Mouse (Mus musculus): Measurements from ENCODE around the gene Ulk4. TPM values are rescaled to one million over a fixed set of nuclear protein-coding genes. Genes with fewer than 3 reads are reported as not detected.

Ulk4 gene
- polyA plus RNA-seq, 2 experiments, result 0.40 to 30.5 TPM

DNA sequence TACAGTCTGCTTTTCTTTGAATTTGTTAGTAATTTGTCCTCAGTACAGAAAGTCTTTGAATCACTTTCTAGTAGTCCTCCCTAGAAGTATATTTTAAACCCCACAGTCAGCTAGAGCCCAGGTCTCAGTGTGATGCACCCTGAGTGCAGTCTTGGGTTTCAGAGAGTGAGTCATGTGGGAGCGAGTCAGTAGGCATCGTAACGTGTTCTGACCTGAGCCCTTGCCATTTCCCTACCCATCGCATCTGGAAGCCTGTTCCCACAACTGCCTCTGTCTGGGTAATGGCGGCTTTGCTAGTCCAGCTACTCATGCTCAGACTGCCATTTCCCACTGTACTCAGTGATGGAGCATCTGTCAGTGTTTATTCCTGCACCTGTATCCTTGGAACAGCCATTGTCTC lies 318.9 kb downstream of the Ulk4 start:
- Histone ChIP-seq H3K4me1 (replicated peaks; ENCODE audit: control insufficient read depth in 2 of 2, insufficient read depth in 2 of 2, low read length in 1 of 2) (peaks cover 8 to 14% of the 10 kb centered on the region in 2 experiments; a peak in 3 of 4 replicates), H3K27me3 (ENCODE audit: control insufficient read depth, insufficient read depth, low read length) (no peaks in the 10 kb centered on the region), H3K4me3 (ENCODE audit: insufficient read depth in 1 of 2, low read depth in 2 of 2, low read length in 2 of 2) (no peak overlapping the region), H3K36me3 (replicated peaks; ENCODE audit: control insufficient read depth, insufficient read depth, low read depth) (peaks cover 96% of the 10 kb centered on the region), H3K27ac (no peak overlapping the region), H3K4me2 (ENCODE audit: low read depth) (no peak overlapping the region), H3K9ac (replicated peaks) (no peak overlapping the region), H3K9me3 (ENCODE audit: control insufficient read depth, low read length) (no peaks in the 10 kb centered on the region)
- 90% methylated on average over 5 of the region's 5 CpGs for WGBS (ENCODE audit: insufficient replicate concordance)
- TF ChIP-seq CTCF (IDR thresholded peaks at IDR 0.05; ENCODE audit: low read depth), result no peak
- TF ChIP-seq EP300 (IDR thresholded peaks at IDR 0.05; ENCODE audit: low read depth), result no peak
- DNase-seq (ENCODE audit: low read depth in 3 of 3, low spot score in 3 of 3) (no peak), ATAC-seq (ENCODE audit: insufficient read depth) (no peak)

DNA sequence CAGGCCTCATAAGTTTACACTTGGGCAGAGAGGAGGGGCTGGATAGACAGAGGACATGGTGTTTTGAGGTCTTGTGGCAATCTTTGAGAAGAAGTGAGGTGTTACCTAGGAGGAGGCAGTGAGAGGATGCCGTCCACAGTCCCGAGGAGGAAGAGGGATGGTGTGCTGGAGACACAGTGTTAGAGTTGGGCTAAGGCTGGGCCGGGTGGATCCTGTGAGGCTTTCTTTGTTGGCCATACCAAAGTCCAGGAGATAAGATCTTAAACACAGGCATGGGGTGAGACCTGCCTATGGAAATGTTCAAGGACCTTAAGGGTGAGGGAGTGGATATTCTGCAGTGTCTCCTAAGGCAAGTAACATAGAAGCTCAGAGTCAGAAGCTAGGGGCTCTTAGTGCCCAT lies 325.1 kb downstream of the Ulk4 start:
- no peak for TF ChIP-seq EP300 (IDR thresholded peaks at IDR 0.05; ENCODE audit: low read depth)
- no peak for TF ChIP-seq CTCF (IDR thresholded peaks at IDR 0.05; ENCODE audit: low read depth)
- Histone ChIP-seq H3K9ac (replicated peaks) (no peak overlapping the region), H3K27ac (no peak overlapping the region), H3K27me3 (ENCODE audit: control insufficient read depth, insufficient read depth, low read length) (no peaks in the 10 kb centered on the region), H3K36me3 (replicated peaks; ENCODE audit: control insufficient read depth, insufficient read depth, low read depth) (peaks cover 71% of the 10 kb centered on the region), H3K4me1 (replicated peaks; ENCODE audit: control insufficient read depth in 2 of 2, insufficient read depth in 2 of 2, low read length in 1 of 2) (peaks cover 0 to 7% of the 10 kb centered on the region in 2 experiments; a peak in 2 of 4 replicates), H3K4me3 (ENCODE audit: insufficient read depth in 1 of 2, low read depth in 2 of 2, low read length in 2 of 2) (no peak overlapping the region), H3K4me2 (ENCODE audit: low read depth) (no peak overlapping the region), H3K9me3 (ENCODE audit: control insufficient read depth, low read length) (no peaks in the 10 kb centered on the region)
- ATAC-seq (ENCODE audit: insufficient read depth) (no peak), DNase-seq (ENCODE audit: low read depth in 3 of 3, low spot score in 3 of 3) (no peak)
- 62% methylated on average over 3 of the region's 3 CpGs for WGBS (ENCODE audit: insufficient replicate concordance)

DNA sequence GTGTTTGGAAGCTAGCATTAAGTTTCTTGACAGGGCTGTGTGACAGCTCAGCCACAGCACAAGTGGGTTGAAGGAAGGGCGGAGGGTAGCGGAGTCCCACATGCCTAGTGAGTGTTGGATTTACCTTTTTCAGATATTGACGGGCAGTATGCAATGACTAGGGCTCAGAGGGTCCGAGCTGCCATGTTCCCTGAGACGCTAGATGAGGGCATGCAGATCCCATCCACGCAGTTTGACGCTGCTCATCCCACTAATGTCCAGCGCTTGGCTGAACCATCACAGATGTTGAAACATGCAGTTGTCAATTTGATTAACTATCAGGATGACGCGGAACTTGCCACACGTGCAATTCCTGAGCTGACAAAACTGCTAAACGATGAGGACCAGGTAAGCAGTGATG lies 326.2 kb downstream of the Ulk4 start:
- Histone ChIP-seq H3K36me3 (replicated peaks; ENCODE audit: control insufficient read depth, insufficient read depth, low read depth) (peaks cover 59% of the 10 kb centered on the region), H3K4me2 (ENCODE audit: low read depth) (no peak overlapping the region), H3K4me1 (replicated peaks; ENCODE audit: control insufficient read depth in 2 of 2, insufficient read depth in 2 of 2, low read length in 1 of 2) (peaks cover 0 to 7% of the 10 kb centered on the region in 2 experiments; a peak in 2 of 4 replicates), H3K4me3 (ENCODE audit: insufficient read depth in 1 of 2, low read depth in 2 of 2, low read length in 2 of 2) (no peak overlapping the region), H3K27me3 (ENCODE audit: control insufficient read depth, insufficient read depth, low read length) (no peaks in the 10 kb centered on the region), H3K27ac (no peak overlapping the region), H3K9ac (replicated peaks) (no peak overlapping the region), H3K9me3 (ENCODE audit: control insufficient read depth, low read length) (no peaks in the 10 kb centered on the region)
- no peak for TF ChIP-seq EP300 (IDR thresholded peaks at IDR 0.05; ENCODE audit: low read depth)
- TF ChIP-seq CTCF (IDR thresholded peaks at IDR 0.05; ENCODE audit: low read depth), result no peak
- ATAC-seq (ENCODE audit: insufficient read depth), result no peak
- WGBS (ENCODE audit: insufficient replicate concordance), result 88% methylated on average over 12 of the region's 12 CpGs
- DNase-seq (ENCODE audit: low read depth in 3 of 3, low spot score in 3 of 3), result no peak

DNA sequence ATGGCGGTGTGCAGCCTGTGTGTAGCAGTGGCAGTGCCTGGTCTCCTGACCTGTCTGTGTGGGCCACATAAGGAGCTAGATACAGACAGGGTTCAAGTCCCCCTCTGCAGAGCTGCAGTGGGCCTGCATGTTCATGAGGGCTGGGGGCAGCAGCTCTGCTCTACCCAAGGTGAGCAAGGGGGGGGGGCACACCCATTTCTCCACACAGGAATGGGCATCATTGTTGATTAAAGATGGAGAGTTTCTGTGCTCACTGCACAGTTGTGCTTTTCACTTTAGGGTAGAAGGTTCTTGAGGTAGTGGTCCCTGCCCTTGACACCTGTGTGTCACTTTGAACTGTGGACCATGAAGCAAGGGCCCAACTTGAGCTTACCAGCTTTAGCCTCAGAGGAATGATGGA lies 328.2 kb downstream of the Ulk4 start:
- no peaks in the 10 kb centered on the region for H3K9me3 ChIP-seq (ENCODE audit: control insufficient read depth, low read length)
- H3K4me2 ChIP-seq (ENCODE audit: low read depth), result no peak overlapping the region
- DNase-seq (ENCODE audit: low read depth in 3 of 3, low spot score in 3 of 3) (no peak), ATAC-seq (ENCODE audit: insufficient read depth) (no peak)
- H3K4me3 ChIP-seq (ENCODE audit: insufficient read depth in 1 of 2, low read depth in 2 of 2, low read length in 2 of 2), result no peak overlapping the region
- no peaks in the 10 kb centered on the region for H3K27me3 ChIP-seq (ENCODE audit: control insufficient read depth, insufficient read depth, low read length)
- peaks cover 7 to 13% of the 10 kb centered on the region in 2 experiments for H3K4me1 ChIP-seq (replicated peaks; ENCODE audit: control insufficient read depth in 2 of 2, insufficient read depth in 2 of 2, low read length in 1 of 2)
- peaks cover 40% of the 10 kb centered on the region for H3K36me3 ChIP-seq (replicated peaks; ENCODE audit: control insufficient read depth, insufficient read depth, low read depth)
- no peak overlapping the region for H3K27ac ChIP-seq
- H3K9ac ChIP-seq (replicated peaks), result no peak overlapping the region
- 87% methylated on average over 1 of the region's 1 CpGs for WGBS (ENCODE audit: insufficient replicate concordance)
- TF ChIP-seq EP300 (IDR thresholded peaks at IDR 0.05; ENCODE audit: low read depth), result no peak
- TF ChIP-seq CTCF (IDR thresholded peaks at IDR 0.05; ENCODE audit: low read depth), result no peak

DNA sequence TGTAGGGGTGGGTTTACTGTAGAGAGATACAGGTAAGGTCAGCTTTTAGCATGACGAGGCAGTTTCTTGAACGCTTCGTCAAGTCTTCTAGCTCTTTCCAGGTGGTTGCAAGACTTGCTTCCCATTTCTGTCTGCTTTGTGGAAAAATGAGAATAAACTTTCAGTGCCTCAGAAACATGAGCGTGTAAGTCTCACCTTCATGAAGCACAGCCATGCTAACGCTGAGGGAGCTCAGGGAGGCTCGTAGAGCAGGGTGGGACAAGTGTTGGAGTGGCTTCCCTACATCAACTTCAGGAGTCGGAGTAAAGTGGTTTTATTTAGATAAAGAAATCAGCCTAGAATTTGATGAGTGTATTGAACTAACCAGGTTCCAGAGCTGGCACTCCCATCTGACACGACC lies 330.9 kb downstream of the Ulk4 start:
- ATAC-seq (ENCODE audit: insufficient read depth), result no peak
- DNase-seq (ENCODE audit: low read depth in 3 of 3, low spot score in 3 of 3), result no peak
- no peak overlapping the region for H3K9ac ChIP-seq (replicated peaks)
- TF ChIP-seq CTCF (IDR thresholded peaks at IDR 0.05; ENCODE audit: low read depth) (no peak), EP300 (IDR thresholded peaks at IDR 0.05; ENCODE audit: low read depth) (no peak)
- no peaks in the 10 kb centered on the region for H3K27me3 ChIP-seq (ENCODE audit: control insufficient read depth, insufficient read depth, low read length)
- peaks cover 21 to 25% of the 10 kb centered on the region in 2 experiments for H3K4me1 ChIP-seq (replicated peaks; ENCODE audit: control insufficient read depth in 2 of 2, insufficient read depth in 2 of 2, low read length in 1 of 2)
- H3K27ac ChIP-seq, result no peak overlapping the region
- H3K4me3 ChIP-seq (ENCODE audit: insufficient read depth in 1 of 2, low read depth in 2 of 2, low read length in 2 of 2), result no peak overlapping the region
- 73% methylated on average over 8 of the region's 8 CpGs for WGBS (ENCODE audit: insufficient replicate concordance)
- H3K4me2 ChIP-seq (ENCODE audit: low read depth), result no peak overlapping the region
- no peaks in the 10 kb centered on the region for H3K9me3 ChIP-seq (ENCODE audit: control insufficient read depth, low read length)
- H3K36me3 ChIP-seq (replicated peaks; ENCODE audit: control insufficient read depth, insufficient read depth, low read depth), result peaks cover 13% of the 10 kb centered on the region
